Mouse (Mus musculus) stomach, postnatal 0 days (tissue): ENCODE results near the gene Syne3.

Experiments
- CTCF ChIP-seq: IDR thresholded peaks from 2 replicates; pipeline ENCODE4 v1.5.1; 2016; ENCODE audit warnings: antibody characterized with exemption, low read depth, mild to moderate bottlenecking, moderate library complexity
- EP300 ChIP-seq: optimal IDR thresholded peaks from 2 replicates; pipeline ENCODE3; 2016; ENCODE audit warnings: antibody characterized with exemption

DNA sequence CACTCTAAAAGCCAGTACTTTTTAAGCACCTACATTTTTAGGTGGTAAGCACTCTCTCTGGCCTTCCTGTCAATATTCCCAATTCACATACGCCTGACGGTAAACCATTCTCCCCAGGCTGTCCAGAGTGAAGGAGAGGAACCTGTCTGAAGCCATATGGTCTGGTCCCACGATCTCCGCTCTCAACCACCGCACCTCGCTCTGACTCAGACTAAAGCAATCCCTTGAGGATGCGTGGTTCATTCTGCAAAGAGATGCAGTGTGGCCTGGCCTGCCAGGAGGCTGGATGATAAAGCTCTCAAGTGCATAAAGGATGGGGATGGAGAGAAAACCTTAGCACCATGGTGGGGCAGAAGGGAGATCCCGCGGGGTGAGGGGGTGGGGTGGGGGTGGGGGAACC is 49.6 kb downstream of the Syne3 start:
- no peak for TF ChIP-seq CTCF
- no peak for TF ChIP-seq EP300
